Mouse (Mus musculus): ENCODE measurements around the gene Prim2.
A peak's percentile ranks its signal among the peaks of the same experiment; 100 is the strongest.
"Not testable (repeated sequence)": the region's sequence is repeated elsewhere in the genome, so short reads cannot be mapped to it uniquely, and the experiment has no call there.

Gene Prim2

DNA sequence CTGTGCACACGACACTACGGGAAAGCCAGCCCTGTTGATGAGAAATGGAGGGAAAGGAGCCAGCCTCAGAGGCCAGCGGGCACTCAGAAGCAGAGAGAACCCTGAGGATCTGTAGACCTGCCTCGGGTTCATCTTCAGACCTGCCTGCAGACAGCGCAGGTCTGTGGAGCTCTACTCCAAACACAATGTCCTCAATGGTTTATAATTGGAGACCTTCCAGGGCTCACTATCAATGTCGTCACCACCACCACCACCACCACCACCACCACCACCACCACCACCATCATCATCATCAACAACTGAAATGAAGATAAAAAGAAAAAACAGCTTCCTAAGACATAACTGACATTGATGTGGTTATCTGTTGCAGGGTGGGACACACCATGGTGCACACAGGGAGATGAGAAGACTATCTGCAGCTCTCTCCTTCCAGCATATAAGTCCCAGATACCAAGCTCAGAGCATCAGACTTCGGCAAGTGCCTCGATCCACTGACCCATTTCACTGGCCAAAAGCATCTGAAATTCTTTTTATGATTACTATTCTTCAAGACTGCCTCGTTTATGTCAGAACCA, 20.0 kb downstream of the Prim2 start:
- DNase-seq = no peak

DNA sequence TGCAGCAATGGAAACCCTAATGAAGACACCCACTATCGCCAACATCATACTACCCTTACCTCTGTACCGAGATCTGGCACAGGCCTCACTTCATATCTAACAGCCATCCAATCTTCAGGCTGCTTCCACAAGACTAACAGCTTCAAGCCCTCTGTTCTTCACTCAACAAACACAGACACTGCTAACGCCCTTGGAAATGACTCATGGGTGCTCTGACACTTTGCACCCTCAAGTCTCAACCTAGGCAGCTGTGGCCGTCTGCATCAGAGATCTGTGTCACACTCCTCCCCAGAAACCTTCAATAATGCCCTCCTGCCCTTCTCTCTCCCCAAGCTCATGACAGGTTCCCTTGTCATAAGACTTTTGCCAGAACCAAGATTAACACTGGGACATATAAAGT, 20.6 kb downstream of the Prim2 start:
- DNase-seq = no peak

DNA sequence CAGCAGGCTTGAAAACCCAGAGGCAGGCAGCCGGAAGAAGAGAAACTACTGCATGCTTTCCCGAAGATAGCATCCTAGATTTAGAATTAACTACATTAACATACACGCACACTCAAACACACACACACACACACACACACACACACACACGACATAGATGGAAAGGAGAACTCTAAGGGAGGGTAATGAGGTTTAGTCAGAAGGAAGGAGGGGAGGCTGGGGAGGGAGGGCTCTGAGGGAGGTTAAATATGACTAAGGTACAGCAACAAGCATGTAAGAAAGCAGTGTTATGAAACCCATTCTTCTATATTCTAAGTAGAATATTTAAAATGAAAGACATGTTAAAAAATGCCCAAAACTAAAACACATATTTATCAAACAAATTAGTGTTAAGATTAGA, 21.9 kb downstream of the Prim2 start:
- DNase-seq = no peak

DNA sequence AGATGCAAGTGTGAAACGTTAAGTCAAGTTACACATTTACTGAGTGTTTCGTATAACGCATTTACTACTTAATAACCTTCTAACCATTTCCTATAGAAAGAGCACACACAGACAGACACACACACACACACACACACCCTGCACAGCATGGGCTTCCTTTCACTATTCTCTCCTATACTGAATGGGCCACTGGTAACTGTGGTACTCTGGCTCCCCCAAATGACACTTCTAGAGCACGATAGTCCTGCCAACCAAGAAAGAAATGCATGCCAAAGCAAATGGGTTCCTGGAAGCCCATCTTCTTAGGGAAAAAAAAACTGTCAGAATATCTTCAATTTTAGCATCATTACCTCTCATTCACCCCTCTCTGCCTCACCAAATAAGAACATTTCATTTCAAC, 22.4 kb downstream of the Prim2 start:
- DNase-seq = no peak

DNA sequence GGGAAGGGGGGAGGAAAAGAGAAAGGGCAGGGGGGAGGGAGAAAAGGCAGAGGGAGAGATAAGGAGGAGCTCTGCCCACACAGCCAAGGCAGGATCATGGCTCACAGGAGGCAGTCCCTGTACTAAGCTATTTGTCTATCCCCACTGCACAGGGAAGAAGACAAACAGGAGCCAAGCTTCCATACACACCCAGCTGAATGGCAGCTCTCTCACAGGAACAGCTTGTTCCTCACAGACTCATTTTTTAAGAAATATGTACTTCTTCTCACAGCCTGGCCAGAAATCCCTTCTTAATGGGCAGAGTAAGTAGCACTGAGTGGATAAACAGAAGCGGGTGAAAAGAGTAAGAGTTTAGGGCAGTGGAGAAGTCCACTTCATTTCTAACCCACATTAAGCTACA, 23.9 kb downstream of the Prim2 start:
- DNase-seq = no peak

DNA sequence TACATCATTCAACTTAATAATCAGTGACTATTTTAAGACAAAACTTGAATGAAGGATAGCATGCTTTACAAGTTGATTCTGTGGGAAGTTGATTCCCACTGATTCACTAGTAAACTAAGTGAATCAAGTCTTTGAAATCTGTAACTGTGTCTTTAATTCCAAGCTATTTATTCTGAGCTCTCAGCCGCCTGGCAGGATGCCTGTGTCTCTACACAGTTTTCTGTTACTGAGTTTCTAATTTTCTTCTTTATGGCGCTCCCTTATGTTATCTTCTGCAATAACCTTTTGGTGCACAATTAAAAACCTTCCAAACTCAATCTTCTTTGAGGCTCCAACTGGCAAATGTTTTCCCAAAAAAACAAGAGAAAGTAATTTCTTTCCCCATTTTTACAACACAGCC, 28.5 kb downstream of the Prim2 start:
- DNase-seq = no peak

DNA sequence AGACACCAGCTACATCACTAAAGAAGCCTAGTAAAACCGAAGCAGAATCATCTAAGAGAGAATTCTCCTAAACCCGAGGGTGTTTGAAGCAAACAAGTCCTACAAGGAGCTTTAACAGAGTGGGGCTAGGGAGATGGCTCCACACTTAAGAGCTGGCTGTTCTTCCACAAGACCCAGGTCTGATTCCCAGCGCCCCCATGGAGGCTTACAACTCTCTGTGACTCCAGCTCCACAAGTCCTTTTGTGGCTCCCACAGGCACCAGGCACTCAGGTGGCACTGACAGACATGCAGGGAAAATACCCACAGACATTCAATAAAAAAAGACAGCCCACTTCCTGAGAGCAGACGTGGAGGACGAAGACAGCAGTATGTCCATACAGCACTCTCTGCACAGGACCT, 29.5 kb downstream of the Prim2 start:
- no peak for DNase-seq

DNA sequence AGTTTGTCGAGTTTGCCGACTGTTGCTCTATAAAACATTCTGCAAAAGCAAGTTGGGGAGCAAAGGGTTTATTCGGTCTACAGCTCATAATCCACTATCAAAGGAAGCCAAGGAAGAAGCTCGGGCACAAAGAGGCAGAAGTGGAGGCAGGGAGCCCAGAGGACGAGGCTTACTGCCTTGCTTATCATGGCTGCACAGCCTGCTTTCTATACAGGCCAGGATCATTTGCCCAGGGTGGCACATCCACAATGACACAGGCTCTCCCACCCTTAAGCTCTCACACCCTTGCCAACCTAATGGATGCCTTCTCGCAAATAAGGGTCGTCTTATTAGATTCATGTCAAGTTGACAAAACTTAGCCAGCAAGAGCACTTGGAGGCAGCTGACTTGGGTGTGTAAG, 30.4 kb downstream of the Prim2 start:
- DNase-seq = no peak

DNA sequence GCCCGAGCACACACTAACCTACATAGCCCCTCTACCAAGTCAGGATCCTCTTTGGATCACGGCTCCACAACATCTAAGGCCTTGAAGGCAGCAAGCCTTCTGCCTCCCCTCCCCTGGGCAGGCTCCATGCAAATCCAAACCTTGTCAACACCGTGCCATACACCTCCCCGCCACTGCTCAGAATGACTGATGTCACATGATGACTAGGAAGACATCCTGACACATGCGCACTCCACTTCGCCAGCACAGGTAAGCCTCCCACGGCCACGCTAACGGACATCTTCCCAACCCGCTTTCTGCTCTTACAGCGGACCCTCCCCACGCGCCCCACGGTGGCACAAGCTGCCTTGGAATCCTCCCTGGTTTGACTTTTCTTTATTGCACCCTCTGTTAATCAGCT, 31.8 kb downstream of the Prim2 start:
- no peak for DNase-seq

DNA sequence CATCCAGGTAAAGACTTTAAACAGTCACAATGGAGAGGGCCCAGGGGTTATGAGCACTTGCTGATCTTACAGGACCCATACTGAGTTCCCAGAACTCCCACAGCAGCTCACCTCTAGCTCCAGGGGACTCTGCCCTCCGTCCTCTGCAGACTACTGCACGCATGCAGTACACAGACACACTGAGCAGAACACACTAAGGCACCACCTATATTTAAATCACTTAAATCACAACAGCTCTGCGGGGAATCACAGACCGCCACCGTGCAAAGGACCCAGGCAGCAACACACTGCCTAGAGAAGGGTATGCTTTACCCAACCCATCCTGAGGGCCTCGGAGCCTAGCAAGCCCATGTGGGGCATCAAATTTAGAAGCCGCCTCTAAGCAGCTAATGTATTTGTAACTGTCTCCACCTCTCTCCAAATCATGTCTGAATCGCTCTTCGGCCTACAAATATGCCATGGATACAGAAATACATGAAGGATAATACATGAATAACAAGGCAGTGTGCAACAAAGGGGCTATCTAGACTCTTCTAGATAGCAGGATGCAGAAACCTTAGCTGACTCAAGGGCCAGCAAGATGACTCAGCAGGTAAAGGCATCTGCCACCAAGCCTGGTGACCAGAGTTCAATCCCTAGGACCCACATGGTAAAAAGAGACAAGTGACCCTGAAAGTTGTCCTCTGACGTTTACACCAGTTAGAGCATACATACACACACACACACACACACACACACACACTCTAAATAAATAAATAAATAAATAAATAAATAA, 33.0 kb downstream of the Prim2 start:
- no peak for DNase-seq

DNA sequence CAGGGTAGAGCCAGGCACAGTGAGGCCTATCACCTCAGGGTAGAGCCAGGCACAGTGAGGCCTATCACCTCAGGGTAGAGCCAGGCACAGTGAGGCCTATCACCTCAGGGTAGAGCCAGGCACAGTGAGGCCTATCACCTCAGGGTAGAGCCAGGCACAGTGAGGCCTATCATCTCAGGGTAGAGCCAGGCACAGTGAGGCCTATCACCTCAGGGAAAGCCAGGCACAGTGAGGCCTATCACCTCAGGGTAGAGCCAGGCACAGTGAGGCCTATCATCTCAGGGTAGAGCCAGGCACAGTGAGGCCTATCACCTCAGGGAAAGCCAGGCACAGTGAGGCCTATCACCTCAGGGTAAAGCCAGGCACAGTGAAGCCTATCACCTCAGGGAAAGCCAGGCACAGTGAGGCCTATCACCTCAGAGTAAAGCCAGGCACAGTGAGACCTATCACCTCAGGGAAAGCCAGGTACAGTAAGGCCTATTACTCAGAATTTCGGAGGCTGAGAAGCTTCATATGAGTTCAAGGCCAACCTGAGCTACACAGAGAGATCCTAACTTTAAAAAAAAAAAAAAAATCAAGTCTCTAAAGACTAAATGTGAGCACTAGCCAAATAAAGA, 38.5 kb downstream of the Prim2 start:
- not testable (repeated sequence) for DNase-seq

DNA sequence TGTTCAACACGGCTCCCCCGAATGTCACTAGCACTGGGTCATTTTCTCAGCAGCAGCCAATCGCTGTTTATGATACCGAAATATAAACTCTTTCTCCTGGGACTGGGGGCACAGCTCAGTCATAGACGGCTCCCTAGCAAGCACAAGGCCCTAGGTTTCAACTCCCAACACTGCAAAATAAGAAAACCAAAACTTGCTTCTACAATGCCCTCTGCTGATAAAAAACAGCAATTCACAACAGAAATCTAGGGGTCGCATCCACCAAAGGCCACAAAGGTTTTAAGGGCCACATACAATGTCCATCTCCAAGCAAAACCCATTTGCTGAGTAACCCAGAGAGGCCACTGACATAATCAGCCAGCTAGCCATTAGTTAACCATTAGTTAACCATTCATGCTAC, 41.8 kb downstream of the Prim2 start:
- no peak for DNase-seq

DNA sequence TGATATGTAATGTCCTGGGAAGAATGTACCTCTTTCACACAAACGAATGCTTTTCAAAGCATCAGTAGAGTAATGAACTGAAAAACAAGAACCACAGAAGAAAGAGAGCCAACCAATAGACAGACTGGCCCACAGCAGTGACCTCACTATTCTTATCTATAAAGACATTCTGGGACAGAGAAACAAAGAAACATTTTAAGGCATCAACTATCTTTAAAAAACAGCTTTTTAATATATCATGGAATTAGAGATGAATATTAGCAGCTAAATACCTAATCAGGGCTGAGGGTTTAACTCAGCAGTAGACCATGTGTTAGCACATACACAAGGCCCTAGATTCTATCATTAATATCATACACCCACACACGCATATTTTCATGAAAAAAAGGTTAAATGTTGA, 42.5 kb downstream of the Prim2 start:
- DNase-seq = no peak

DNA sequence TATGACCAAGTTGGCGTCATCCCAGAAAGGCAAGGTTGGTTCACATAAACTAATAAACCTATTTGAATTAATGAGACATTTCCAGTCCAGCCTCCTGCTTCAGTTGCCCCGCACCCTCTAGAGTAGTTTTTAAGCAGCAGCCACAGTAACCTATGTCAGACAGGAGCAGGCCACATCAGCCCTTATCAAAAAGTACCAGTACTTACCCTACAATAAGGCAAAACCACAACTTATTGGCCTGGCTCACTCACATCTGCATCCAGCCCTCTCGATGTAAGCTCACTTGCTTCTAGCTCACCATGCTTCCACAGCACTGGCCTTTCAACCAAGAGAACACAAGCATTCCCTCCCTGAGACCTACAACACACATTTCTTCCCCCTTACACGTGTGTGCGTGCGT, 44.7 kb downstream of the Prim2 start:
- no peak for DNase-seq

DNA sequence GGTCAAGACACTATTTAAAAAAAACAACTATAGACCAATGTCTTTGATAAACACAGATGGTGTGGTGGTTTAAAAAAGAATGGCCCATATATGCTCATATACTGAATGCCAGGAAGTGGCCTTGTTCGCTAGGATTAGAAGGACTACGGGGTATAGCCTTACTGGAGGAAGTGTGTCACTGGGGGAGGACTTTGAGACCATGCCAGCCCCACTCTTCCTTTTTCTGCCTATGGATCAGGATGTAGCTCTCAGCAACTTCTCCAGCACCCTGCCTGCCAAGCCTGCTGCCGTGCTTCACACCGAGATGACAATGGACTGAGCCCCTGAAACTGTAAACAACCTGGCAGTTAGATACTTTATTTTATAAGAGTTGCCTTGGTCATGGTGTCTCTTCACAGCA, 45.2 kb downstream of the Prim2 start:
- DNase-seq = no peak

DNA sequence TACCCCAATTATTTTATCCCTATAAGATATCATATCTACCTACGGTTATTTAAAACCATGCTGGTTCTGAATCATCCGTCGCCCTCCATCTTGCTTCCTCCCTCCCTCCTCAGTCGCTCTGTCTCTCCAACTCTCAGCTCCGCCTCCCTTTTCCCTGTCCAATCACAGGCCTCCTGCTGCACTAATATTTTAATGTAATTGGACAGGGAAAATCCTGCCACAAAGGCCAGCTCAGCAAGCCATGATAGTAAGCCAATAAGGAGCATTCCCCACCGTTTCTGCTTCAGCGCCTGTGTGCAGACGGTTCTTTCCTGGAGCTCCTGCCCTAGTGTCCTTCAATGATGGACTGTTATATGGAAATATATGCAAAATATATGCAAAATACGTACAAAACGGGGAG, 47.8 kb downstream of the Prim2 start:
- DNase-seq = no peak

DNA sequence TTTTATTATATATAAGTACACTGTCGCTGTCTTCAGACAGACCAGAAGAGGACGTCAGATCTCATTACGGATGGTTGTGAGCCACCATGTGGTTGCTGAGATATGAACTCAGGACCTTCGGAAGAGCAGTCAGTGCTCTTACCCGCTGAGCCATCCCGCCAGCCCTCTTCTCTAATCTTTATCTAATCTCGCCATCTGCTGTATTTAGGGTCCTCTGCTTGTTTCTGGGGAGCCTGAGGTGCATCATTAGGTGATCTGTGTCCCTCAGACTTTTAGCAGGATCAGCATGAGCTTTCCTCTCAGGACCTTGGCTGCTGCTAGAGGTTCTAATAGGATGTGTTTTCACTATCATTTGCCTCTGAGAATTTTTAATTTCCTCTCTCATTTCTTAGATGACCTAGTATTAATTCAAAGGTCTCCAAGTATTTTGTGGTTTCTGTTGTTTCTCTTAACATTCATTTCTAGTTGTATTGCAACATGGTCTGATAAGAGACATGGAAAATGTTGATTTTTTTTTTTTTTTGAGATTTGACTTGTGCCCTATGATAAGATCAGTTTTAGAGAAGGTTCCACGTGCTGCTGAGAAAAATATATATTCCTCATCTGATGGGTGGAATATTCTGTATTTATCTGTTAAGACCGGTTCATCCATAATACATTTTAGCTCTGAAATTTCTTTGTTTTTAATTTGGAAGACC, 49.4 kb downstream of the Prim2 start:
- DNase-seq = no peak

DNA sequence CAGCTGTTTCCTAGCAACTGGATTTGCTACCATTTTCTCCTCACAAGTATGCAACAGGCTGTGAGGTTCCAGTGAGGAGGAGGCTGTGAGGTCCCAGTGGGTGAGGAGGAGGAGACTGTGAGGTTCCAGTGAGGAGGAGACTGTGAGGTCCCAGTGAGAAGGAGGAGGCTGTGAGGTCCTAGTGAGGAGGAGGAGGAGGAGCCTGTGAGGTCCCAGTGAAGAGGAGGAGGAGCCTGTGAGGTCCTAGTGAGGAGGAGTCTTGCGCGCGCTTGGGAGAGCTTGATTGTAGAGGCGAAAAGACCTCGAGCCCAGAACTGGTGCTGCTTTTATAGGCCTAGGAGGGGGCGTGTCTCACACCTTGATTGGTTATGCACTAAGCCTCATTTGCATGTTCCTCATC, 53.0 kb downstream of the Prim2 start:
- DNase-seq = not testable (repeated sequence)

DNA sequence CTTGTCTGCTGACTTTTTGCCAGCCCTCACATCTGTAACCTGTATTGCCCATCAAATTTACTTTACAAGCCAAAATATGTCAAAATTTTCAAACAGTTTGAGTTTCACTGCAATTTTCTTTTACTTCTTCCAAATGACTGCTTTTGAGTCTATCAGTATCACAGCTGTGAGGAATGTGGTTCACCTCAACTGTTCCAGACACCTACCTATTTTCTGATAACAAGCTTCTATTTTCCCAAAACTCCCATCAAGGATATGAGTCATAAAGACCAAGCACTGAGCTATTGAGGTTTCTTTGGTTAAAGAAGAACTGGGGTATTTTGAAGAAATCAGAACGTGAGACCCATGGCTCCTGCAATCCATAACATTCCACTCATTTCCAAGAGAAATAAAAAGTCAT, 57.5 kb downstream of the Prim2 start:
- no peak for DNase-seq

DNA sequence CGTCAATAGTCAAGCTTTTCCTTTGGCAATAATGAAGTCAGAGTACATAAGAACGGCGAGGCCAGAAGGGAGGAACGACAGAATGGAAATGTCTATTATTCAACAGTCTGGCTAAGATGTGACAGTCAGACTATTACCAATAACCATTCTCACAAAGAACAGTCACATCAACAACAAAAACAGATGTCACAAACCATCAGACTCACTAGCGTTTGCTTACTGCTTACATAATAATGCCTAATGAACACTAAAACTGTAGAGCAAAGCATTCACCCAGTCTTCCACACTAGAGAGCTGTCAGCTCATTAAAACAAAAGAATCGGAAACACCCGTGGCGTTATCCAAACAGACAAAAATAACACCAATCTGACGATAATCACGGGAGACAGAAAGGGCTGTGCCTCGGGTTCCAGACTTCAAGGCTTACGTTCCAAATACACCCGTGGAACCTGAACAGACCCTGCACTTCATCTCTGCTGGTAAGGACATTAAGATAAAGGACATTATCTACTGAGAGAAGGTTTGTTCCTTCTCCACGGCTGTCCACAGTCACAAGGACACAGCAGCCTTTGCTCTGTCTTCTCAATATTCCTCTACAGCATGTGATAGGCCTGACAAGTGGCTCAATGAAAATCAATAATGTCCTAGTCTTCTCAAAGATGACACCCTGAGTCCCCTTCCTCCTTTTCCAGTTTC, 59.4 kb downstream of the Prim2 start:
- no peak for DNase-seq

DNA sequence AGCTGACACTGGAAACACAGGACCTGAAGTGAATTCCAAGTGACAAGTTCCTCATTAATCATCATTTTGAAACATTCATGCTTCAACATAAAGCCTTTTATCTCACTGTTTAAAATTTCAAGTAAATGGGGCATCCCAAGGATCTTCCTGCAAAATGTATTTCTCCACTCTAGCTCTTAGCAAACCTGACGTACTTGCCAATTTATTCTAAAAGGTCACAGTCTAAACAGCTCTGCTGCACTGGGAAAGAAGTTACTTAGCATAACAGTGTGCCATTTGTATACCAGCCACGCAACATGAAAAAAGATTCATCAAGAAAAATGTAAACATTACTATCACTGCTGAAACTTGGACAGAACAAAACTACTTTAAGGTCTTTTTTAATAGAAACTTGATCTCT, 61.5 kb downstream of the Prim2 start:
- DNase-seq = no peak

DNA sequence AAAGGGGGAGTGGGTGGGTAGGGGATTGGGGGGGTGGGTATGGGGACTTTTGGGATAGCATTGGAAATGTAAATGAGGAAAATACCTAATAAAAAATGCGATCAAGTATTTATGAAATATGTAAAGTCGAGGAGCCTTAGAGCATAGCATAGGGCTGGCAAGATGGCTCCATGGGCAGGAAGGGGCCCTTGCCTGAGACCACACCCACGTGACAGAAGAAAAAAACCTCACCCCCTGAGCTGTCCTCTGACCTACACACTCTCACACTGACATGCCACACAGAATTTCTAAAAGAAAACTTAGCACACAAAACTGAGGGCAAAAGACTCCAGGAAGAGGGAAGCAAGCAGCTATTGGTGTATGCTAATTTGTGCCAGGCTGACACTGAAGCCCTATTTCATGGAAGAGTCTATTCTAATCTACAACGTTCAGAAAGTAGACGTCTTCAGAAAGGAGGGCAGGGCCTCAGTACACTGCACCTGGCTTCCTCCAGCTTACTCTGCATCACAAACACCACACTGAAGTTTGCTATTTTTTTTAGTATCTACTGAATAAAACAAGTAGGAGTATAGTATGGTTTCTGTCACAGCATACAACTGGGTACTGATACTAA, 65.4 kb downstream of the Prim2 start:
- peak; percentile 26 for DNase-seq

DNA sequence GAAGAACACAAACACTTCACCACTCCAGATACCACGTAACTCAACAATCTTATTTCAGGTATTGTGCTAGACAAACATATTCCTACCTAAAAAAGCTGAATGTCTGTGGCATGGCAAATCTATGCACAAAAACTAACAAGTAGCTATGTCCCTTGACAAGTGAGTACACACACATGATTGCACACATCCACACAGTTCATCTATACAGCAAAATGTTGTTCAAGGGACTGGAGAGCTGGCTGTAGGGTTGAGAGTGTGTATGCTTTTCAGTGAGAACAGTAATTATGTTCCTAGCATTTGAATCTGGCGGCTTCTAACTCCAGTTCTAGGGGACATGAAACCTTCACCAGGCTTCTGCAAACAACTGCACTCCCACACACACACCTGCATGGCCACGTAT, 69.9 kb downstream of the Prim2 start:
- DNase-seq = no peak

Data from thymus, postnatal 25 days (tissue).